10 mouse cellular contexts compared by ENCODE assay signal in genomic region chr5:28465099-28465406, GRCm38 (mm10). TPM values are rescaled to one million over a fixed set of nuclear protein-coding genes. Genes with fewer than 3 reads are reported as not detected.
DNase-seq lines count a peak whose midpoint lies in the region; ATAC-seq lines count a peak whose summit lies in the region.
"Had no signal": no experiment of that assay in that cellular context is flagged by ENCODE, and none has a peak within 500 bp of the region (broad histone marks: within the 10 kb centered on the region; RNA-seq: fewer than 3 reads in every experiment).

No protein-coding gene starts in this region.

- peak overlapping the region; percentile 58 for H3K4me3 ChIP-seq in heart, embryonic 11.5 days (ENCODE audit: low read depth, low read length)
- peak overlapping the region; percentile 51 for H3K4me3 ChIP-seq in hindbrain, embryonic 12.5 days
- H3K4me3 ChIP-seq in midbrain, embryonic 13.5 days (replicated peaks): peak overlapping the region; percentile 46

- H3K4me2 ChIP-seq in heart, embryonic 11.5 days: peak overlapping the region; percentile 87
- peak overlapping the region; percentile 93 for H3K4me2 ChIP-seq in hindbrain, embryonic 12.5 days (replicated peaks)
- H3K4me2 ChIP-seq in midbrain, embryonic 13.5 days (replicated peaks): peak overlapping the region; percentile 66

- no peak for DNase-seq in heart, postnatal 36 days
- peak; percentile 72 for DNase-seq in brain, adult 2 months (ENCODE audit: low read depth, low spot score)
- DNase-seq in left cerebral cortex, postnatal 10 days (ENCODE audit: extremely low spot score in 1 of 2, low spot score in 2 of 2): peak; percentile 55 to 81
- no peak for DNase-seq in yolk sac, embryonic 10.5 days (ENCODE audit: low spot score)

- intact Hi-C loops in heart, postnatal 36 days (cut with DNase I): no loop called here
- intact Hi-C loops in left cerebral cortex, postnatal 10 days (cut with DNase I): loop anchor here (5.0 kb wide), 2 partner anchors 397 to 572 kb away; no protein-coding TSS in a partner anchor

- H3K36me3 ChIP-seq in heart, embryonic 11.5 days (ENCODE audit: control insufficient read depth, insufficient read depth, low read length): no peaks in the 10 kb centered on the region
- H3K36me3 ChIP-seq in hindbrain, embryonic 12.5 days: no peaks in the 10 kb centered on the region
- H3K36me3 ChIP-seq in midbrain, embryonic 13.5 days: no peaks in the 10 kb centered on the region
- H3K36me3 ChIP-seq: G1E had no signal

- ATAC-seq in heart, embryonic 11.5 days (replicated peaks; ENCODE audit: insufficient number of reproducible peaks, low FRiP score, low TSS enrichment): no peak
- ATAC-seq in hindbrain, embryonic 12.5 days (ENCODE audit: low FRiP score): peak; percentile 54
- peak; percentile 58 for ATAC-seq in midbrain, embryonic 13.5 days
- ATAC-seq in CD4-positive, CD25-positive, alpha-beta regulatory T cell, adult 4 months: no peak

- no peak overlapping the region for H3K27ac ChIP-seq in heart, embryonic 11.5 days (ENCODE audit: low read depth, low read length)
- no peak overlapping the region for H3K27ac ChIP-seq in hindbrain, embryonic 12.5 days
- H3K27ac ChIP-seq in midbrain, embryonic 13.5 days: no peak overlapping the region

- no peak overlapping the region for H3K9ac ChIP-seq in heart, embryonic 11.5 days (ENCODE audit: low read depth, low read length)
- H3K9ac ChIP-seq in hindbrain, embryonic 12.5 days: peak overlapping the region; percentile 61
- peak overlapping the region; percentile 52 for H3K9ac ChIP-seq in midbrain, embryonic 13.5 days (replicated peaks)

- peaks cover 96% of the 10 kb centered on the region for H3K27me3 ChIP-seq in heart, embryonic 11.5 days (ENCODE audit: control insufficient read depth, insufficient read depth, low read length)
- H3K27me3 ChIP-seq in hindbrain, embryonic 12.5 days: peaks cover 99% of the 10 kb centered on the region
- H3K27me3 ChIP-seq in midbrain, embryonic 13.5 days: peaks cover 96% of the 10 kb centered on the region

- WGBS in heart, embryonic 11.5 days (ENCODE audit: insufficient replicate concordance): under 1% methylated on average over 27 of the region's 29 CpGs
- under 1% methylated on average over 29 of the region's 29 CpGs for WGBS in hindbrain, embryonic 12.5 days
- under 1% methylated on average over 28 of the region's 29 CpGs for WGBS in midbrain, embryonic 13.5 days

- H3K9me3 ChIP-seq in heart, embryonic 11.5 days (replicated peaks; ENCODE audit: control insufficient read depth, low read length): no peaks in the 10 kb centered on the region
- no peaks in the 10 kb centered on the region for H3K9me3 ChIP-seq in hindbrain, embryonic 12.5 days (replicated peaks)
- no peaks in the 10 kb centered on the region for H3K9me3 ChIP-seq in midbrain, embryonic 13.5 days
- H3K9me3 ChIP-seq: G1E had no signal

- H3K4me1 ChIP-seq in heart, embryonic 11.5 days (ENCODE audit: control insufficient read depth, insufficient read depth, low read length): peaks cover 7% of the 10 kb centered on the region; the same call in 1 of the 2 replicates
- H3K4me1 ChIP-seq in hindbrain, embryonic 12.5 days: peaks cover 46% of the 10 kb centered on the region
- H3K4me1 ChIP-seq in midbrain, embryonic 13.5 days (replicated peaks): peaks cover 57% of the 10 kb centered on the region

RNA-seq across cellular contexts. Expression of gene Shh, which starts 2.0 kb away (rescaled TPM):
- 0.10 and 0.13 TPM in 2 replicates for polyA plus RNA-seq in heart, embryonic 11.5 days (2014; fragmentation: Nextera tagmentation; extraction: Ambion mirVana)
- not detected for total RNA-seq in heart, postnatal 36 days (2021)
- polyA plus RNA-seq in hindbrain, embryonic 12.5 days (2016; fragmentation: Nextera tagmentation; extraction: Ambion mirVana): 4.7 and 5.6 TPM in 2 replicates
- 1 to 10 TPM; 2.2 to 3.0 TPM for total RNA-seq in left cerebral cortex, postnatal 10 days (2021)
- polyA plus RNA-seq in midbrain, embryonic 13.5 days (2015; fragmentation: Nextera tagmentation; extraction: Ambion mirVana): 1.3 and 3.4 TPM in 2 replicates
- polyA plus RNA-seq in CD4-positive, CD25-positive, alpha-beta regulatory T cell, adult 4 months (2017; shearing (Covaris generic)): not detected
- total RNA-seq: G1E; hematopoietic stem cell, adult 5-6 weeks had no signal
- polyA plus RNA-seq: G1E had no signal

Comparison
In these comparisons a context has a peak if more than half of its experiments do, and no peak if none do; other contexts are left out.
1. ATAC-seq: peak in hindbrain, embryonic 12.5 days (single experiment) and midbrain, embryonic 13.5 days (single experiment); none in heart, embryonic 11.5 days (single experiment) and CD4-positive, CD25-positive, alpha-beta regulatory T cell, adult 4 months (single experiment).
2. DNase-seq: peak in brain, adult 2 months (single experiment) and left cerebral cortex, postnatal 10 days (2 of 2); none in heart, postnatal 36 days (0 of 2) and yolk sac, embryonic 10.5 days (single experiment).
3. Peak in every context shown above with its lines, with median percentiles within 50 percentile points of each other: H3K4me2 ChIP-seq and H3K4me3 ChIP-seq.